Mouse (Mus musculus) hematopoietic stem cell, adult 5-6 weeks (primary cell): ENCODE measurements at regions not wholly inside any gene's neighbourhood (a gene's known extent, or its start where the extent isn't known, plus 50 kb on each side); places are given as distances from the start of the nearest gene placed in this dataset.

ENCODE experiments used
- ATAC-seq, 2 experiments: fragments of 125-278 bp in 1 of 2; replicated peaks in 1 of 2; 2 replicates each; pipeline ENCODE4 v1.8.0; 2016 to 2017; ENCODE audit warnings: inconsistent platforms in 2 of 2, mild to moderate bottlenecking in 2 of 2, moderate number of reproducible peaks in 2 of 2, low read depth in 1 of 2, moderate TSS enrichment in 1 of 2; ENCODE audit not compliant: low FRiP score in 2 of 2, poor library complexity in 2 of 2, severe bottlenecking in 2 of 2, insufficient read depth in 1 of 2, low TSS enrichment in 1 of 2

GRCm38 (mm10) chr12:13118026-13118425 lies 131.0 kb downstream of the Ddx1 start:
- no peak for ATAC-seq

- no peak for ATAC-seq
Observed at GRCm38 (mm10) chr12:13114341-13114740, 134.7 kb downstream of the Ddx1 start.

GRCm38 (mm10) chr12:13106931-13107330 lies 142.1 kb downstream of the Ddx1 start:
- no peak for ATAC-seq

GRCm38 (mm10) chr12:13100505-13101354 lies 148.3 kb downstream of the Ddx1 start:
- ATAC-seq: no peak

- no peak for ATAC-seq
Observed at GRCm38 (mm10) chr12:13094111-13094851, 152.6 kb upstream of the Mycn start.

GRCm38 (mm10) chr12:13085951-13086350 lies 144.2 kb upstream of the Mycn start:
- no peak for ATAC-seq

GRCm38 (mm10) chr12:13085484-13085883 lies 143.8 kb upstream of the Mycn start:
- no peak for ATAC-seq

- no peak for ATAC-seq
Observed at GRCm38 (mm10) chr12:13083337-13084054, 141.8 kb upstream of the Mycn start.

- ATAC-seq: no peak
Observed at GRCm38 (mm10) chr12:13080791-13081190, 139.1 kb upstream of the Mycn start.

- ATAC-seq: no peak
Observed at GRCm38 (mm10) chr12:13079832-13080231, 138.1 kb upstream of the Mycn start.

- ATAC-seq: no peak
Observed at GRCm38 (mm10) chr12:13077689-13078088, 136.0 kb upstream of the Mycn start.

- no peak for ATAC-seq
Observed at GRCm38 (mm10) chr12:13076699-13077287, 135.1 kb upstream of the Mycn start.

GRCm38 (mm10) chr12:13073126-13073886 lies 131.6 kb upstream of the Mycn start:
- ATAC-seq: no peak

- no peak for ATAC-seq
Observed at GRCm38 (mm10) chr12:13067295-13067694, 125.6 kb upstream of the Mycn start.

- ATAC-seq: no peak
Observed at GRCm38 (mm10) chr12:13066604-13067181, 125.0 kb upstream of the Mycn start.

- no peak for ATAC-seq
Observed at GRCm38 (mm10) chr12:13059473-13059872, 117.8 kb upstream of the Mycn start.

- no peak for ATAC-seq
Observed at GRCm38 (mm10) chr12:13056246-13056645, 114.5 kb upstream of the Mycn start.
